Mouse (Mus musculus): ENCODE results near the gene Nol9. TPM values are rescaled to one million over a fixed set of nuclear protein-coding genes. Genes with fewer than 3 reads are reported as not detected.

The Nol9 gene
- total RNA-seq, 2 experiments from 2014 or later = 16.4 to 19.2 TPM

Other genes with a start within 250 kb of the Nol9 start
- 100 to 1,000 TPM; 247 to 265 TPM for gene Camta1, start 177.4 kb upstream of the Nol9 start, total RNA-seq (2021)
- 10 to 100 TPM; 58.6 to 61.5 TPM for gene Dnajc11, start 105.6 kb upstream of the Nol9 start, total RNA-seq (2021)
- 10 to 100 TPM; 16.9 to 23.7 TPM for gene Thap3, start 50.3 kb upstream of the Nol9 start, total RNA-seq (2021)
- gene Phf13, start 43.1 kb upstream of the Nol9 start, total RNA-seq (2021) = 10 to 100 TPM; 17.8 to 19.5 TPM
- gene Klhl21, start 30.5 kb upstream of the Nol9 start, total RNA-seq (2021) = 10 to 100 TPM; 20.2 to 20.3 TPM
- gene Zbtb48, start 11.7 kb upstream of the Nol9 start, total RNA-seq (2021) = 10 to 100 TPM; 12.3 to 12.7 TPM
- gene Tas1r1, start 753 bp upstream of the Nol9 start, total RNA-seq (2021) = under 1 TPM; 0.49 to 0.68 TPM
- gene Plekhg5, start 33.2 kb downstream of the Nol9 start, total RNA-seq (2021) = 10 to 100 TPM; 80.0 to 91.9 TPM
- 10 to 100 TPM; 19.0 to 20.7 TPM for gene Tnfrsf25, start 76.6 kb downstream of the Nol9 start, total RNA-seq (2021)
- gene Espn, start 113.0 kb downstream of the Nol9 start, total RNA-seq (2021) = 1 to 10 TPM; 3.0 to 3.4 TPM
- gene Hes2, start 119.5 kb downstream of the Nol9 start, total RNA-seq (2021) = not detected
- 100 to 1,000 TPM; 328 to 345 TPM for gene Acot7, start 138.8 kb downstream of the Nol9 start, total RNA-seq (2021)
- gene Gpr153, start 234.9 kb downstream of the Nol9 start, total RNA-seq (2021) = 10 to 100 TPM; 26.8 to 33.4 TPM

Measured in left cerebral cortex, adult 18-20 months (tissue).